Mouse (Mus musculus): Measurements from ENCODE around the gene Gm17545. TPM values are rescaled to one million over a fixed set of nuclear protein-coding genes. Genes with fewer than 3 reads are reported as not detected.

Gm17545 gene
- polyA plus RNA-seq, 1 experiment from 2014 or later = not detected

GRCm38 (mm10) chr9:22478946-22479345 lies 24.9 kb downstream of the Gm17545 start:
- ATAC-seq = no peak
- Histone ChIP-seq H3K4me2 (replicated peaks; ENCODE audit: low read depth, low read length) (no peak overlapping the region), H3K9me3 (ENCODE audit: low read length) (no peaks in the 10 kb centered on the region), H3K27ac (ENCODE audit: low read length) (no peak overlapping the region), H3K36me3 (ENCODE audit: insufficient read depth, low read length) (no peaks in the 10 kb centered on the region), H3K9ac (replicated peaks; ENCODE audit: low read depth) (no peak overlapping the region), H3K27me3 (replicated peaks; ENCODE audit: insufficient read depth, low read length) (no peaks in the 10 kb centered on the region), H3K4me1 (ENCODE audit: insufficient read depth, low read depth, low read length) (no peaks in the 10 kb centered on the region; the same call in 1 of the 2 replicates), H3K4me3 (ENCODE audit: low read depth, low read length) (no peak overlapping the region)
- no peak for DNase-seq (ENCODE audit: low spot score)
- TF ChIP-seq EP300 (IDR thresholded peaks at IDR 0.05) (no peak), CTCF (IDR thresholded peaks at IDR 0.05) (no peak)
- WGBS = 91% methylated on average over 8 of the region's 8 CpGs

GRCm38 (mm10) chr9:22483866-22484561 lies 29.9 kb downstream of the Gm17545 start:
- no peak for TF ChIP-seq EP300 (IDR thresholded peaks at IDR 0.05)
- TF ChIP-seq CTCF (IDR thresholded peaks at IDR 0.05) = no peak
- DNase-seq (ENCODE audit: low spot score) (no peak), ATAC-seq (no peak)
- H3K4me3 ChIP-seq (ENCODE audit: low read depth, low read length) = no peak overlapping the region
- H3K9me3 ChIP-seq (ENCODE audit: low read length) = no peaks in the 10 kb centered on the region
- WGBS = 89% methylated on average over 8 of the region's 8 CpGs
- no peaks in the 10 kb centered on the region for H3K27me3 ChIP-seq (replicated peaks; ENCODE audit: insufficient read depth, low read length)
- no peak overlapping the region for H3K9ac ChIP-seq (replicated peaks; ENCODE audit: low read depth)
- no peaks in the 10 kb centered on the region for H3K4me1 ChIP-seq (ENCODE audit: insufficient read depth, low read depth, low read length)
- H3K36me3 ChIP-seq (ENCODE audit: insufficient read depth, low read length) = no peaks in the 10 kb centered on the region
- H3K27ac ChIP-seq (ENCODE audit: low read length) = no peak overlapping the region
- no peak overlapping the region for H3K4me2 ChIP-seq (replicated peaks; ENCODE audit: low read depth, low read length)

- 63% methylated on average over 12 of the region's 12 CpGs for WGBS
- no peaks in the 10 kb centered on the region for H3K36me3 ChIP-seq (ENCODE audit: insufficient read depth, low read length)
- no peaks in the 10 kb centered on the region for H3K9me3 ChIP-seq (ENCODE audit: low read length)
- H3K4me2 ChIP-seq (replicated peaks; ENCODE audit: low read depth, low read length) = no peak overlapping the region
- H3K4me1 ChIP-seq (ENCODE audit: insufficient read depth, low read depth, low read length) = no peaks in the 10 kb centered on the region
- ATAC-seq (peak; percentile 54), DNase-seq (ENCODE audit: low spot score) (peak; percentile 33)
- no peak overlapping the region for H3K4me3 ChIP-seq (ENCODE audit: low read depth, low read length)
- H3K27me3 ChIP-seq (replicated peaks; ENCODE audit: insufficient read depth, low read length) = no peaks in the 10 kb centered on the region
- H3K9ac ChIP-seq (replicated peaks; ENCODE audit: low read depth) = no peak overlapping the region
- no peak for TF ChIP-seq CTCF (IDR thresholded peaks at IDR 0.05)
- no peak for TF ChIP-seq EP300 (IDR thresholded peaks at IDR 0.05)
- H3K27ac ChIP-seq (ENCODE audit: low read length) = no peak overlapping the region
These were observed 30.6 kb downstream of the Gm17545 start for GRCm38 (mm10) chr9:22484562-22485308.

- 70% methylated on average over 7 of the region's 7 CpGs for WGBS
- Histone ChIP-seq H3K9me3 (ENCODE audit: low read length) (no peaks in the 10 kb centered on the region), H3K4me3 (ENCODE audit: low read depth, low read length) (no peak overlapping the region)
These were observed 32.1 kb downstream of the Gm17545 start for GRCm38 (mm10) chr9:22486211-22486610.

GRCm38 (mm10) chr9:22488963-22489362 lies 34.9 kb downstream of the Gm17545 start:
- Histone ChIP-seq H3K4me1 (ENCODE audit: insufficient read depth, low read depth, low read length) (no peaks in the 10 kb centered on the region), H3K27ac (ENCODE audit: low read length) (no peak overlapping the region), H3K9ac (replicated peaks; ENCODE audit: low read depth) (no peak overlapping the region), H3K4me2 (replicated peaks; ENCODE audit: low read depth, low read length) (no peak overlapping the region), H3K9me3 (ENCODE audit: low read length) (no peaks in the 10 kb centered on the region), H3K4me3 (ENCODE audit: low read depth, low read length) (no peak overlapping the region), H3K36me3 (ENCODE audit: insufficient read depth, low read length) (no peaks in the 10 kb centered on the region), H3K27me3 (replicated peaks; ENCODE audit: insufficient read depth, low read length) (no peaks in the 10 kb centered on the region)
- ATAC-seq = no peak
- DNase-seq (ENCODE audit: low spot score) = no peak
- 46% methylated on average over 9 of the region's 9 CpGs for WGBS
- no peak for TF ChIP-seq CTCF (IDR thresholded peaks at IDR 0.05)
- TF ChIP-seq EP300 (IDR thresholded peaks at IDR 0.05) = no peak

More at GRCm38 (mm10) chr9:22486211-22486610, 32.1 kb downstream of the Gm17545 start:
- TF ChIP-seq CTCF (IDR thresholded peaks at IDR 0.05) (no peak), EP300 (IDR thresholded peaks at IDR 0.05) (no peak)
- no peak for ATAC-seq
- Histone ChIP-seq H3K4me1 (ENCODE audit: insufficient read depth, low read depth, low read length) (no peaks in the 10 kb centered on the region), H3K36me3 (ENCODE audit: insufficient read depth, low read length) (no peaks in the 10 kb centered on the region), H3K4me2 (replicated peaks; ENCODE audit: low read depth, low read length) (no peak overlapping the region), H3K9ac (replicated peaks; ENCODE audit: low read depth) (no peak overlapping the region), H3K27me3 (replicated peaks; ENCODE audit: insufficient read depth, low read length) (no peaks in the 10 kb centered on the region), H3K27ac (ENCODE audit: low read length) (no peak overlapping the region)
- no peak for DNase-seq (ENCODE audit: low spot score)

- TF ChIP-seq EP300 (IDR thresholded peaks at IDR 0.05) (no peak), CTCF (IDR thresholded peaks at IDR 0.05) (peak; percentile 28; the same call in 1 of the 2 replicates)
- Histone ChIP-seq H3K9me3 (ENCODE audit: low read length) (no peaks in the 10 kb centered on the region), H3K4me2 (replicated peaks; ENCODE audit: low read depth, low read length) (no peak overlapping the region), H3K36me3 (ENCODE audit: insufficient read depth, low read length) (no peaks in the 10 kb centered on the region), H3K4me1 (ENCODE audit: insufficient read depth, low read depth, low read length) (no peaks in the 10 kb centered on the region), H3K27ac (ENCODE audit: low read length) (no peak overlapping the region), H3K4me3 (ENCODE audit: low read depth, low read length) (no peak overlapping the region), H3K27me3 (replicated peaks; ENCODE audit: insufficient read depth, low read length) (no peaks in the 10 kb centered on the region), H3K9ac (replicated peaks; ENCODE audit: low read depth) (no peak overlapping the region)
- ATAC-seq = no peak
- no peak for DNase-seq (ENCODE audit: low spot score)
- 79% methylated on average over 9 of the region's 9 CpGs for WGBS
These were observed 40.2 kb downstream of the Gm17545 start for GRCm38 (mm10) chr9:22494203-22494807.

Measured in lung, postnatal 0 days (tissue).